Mouse (Mus musculus): ENCODE results near the gene Gm44502. TPM values are rescaled to one million over a fixed set of nuclear protein-coding genes. Genes with fewer than 3 reads are reported as not detected.
A peak's percentile ranks its signal among the peaks of the same experiment; 100 is the strongest.
"Not testable (repeated sequence)": the region's sequence is repeated elsewhere in the genome, so short reads cannot be mapped to it uniquely, and the experiment has no call there.

Gene Gm44502
- polyA plus RNA-seq, 1 experiment from 2014 or later: not detected

DNA sequence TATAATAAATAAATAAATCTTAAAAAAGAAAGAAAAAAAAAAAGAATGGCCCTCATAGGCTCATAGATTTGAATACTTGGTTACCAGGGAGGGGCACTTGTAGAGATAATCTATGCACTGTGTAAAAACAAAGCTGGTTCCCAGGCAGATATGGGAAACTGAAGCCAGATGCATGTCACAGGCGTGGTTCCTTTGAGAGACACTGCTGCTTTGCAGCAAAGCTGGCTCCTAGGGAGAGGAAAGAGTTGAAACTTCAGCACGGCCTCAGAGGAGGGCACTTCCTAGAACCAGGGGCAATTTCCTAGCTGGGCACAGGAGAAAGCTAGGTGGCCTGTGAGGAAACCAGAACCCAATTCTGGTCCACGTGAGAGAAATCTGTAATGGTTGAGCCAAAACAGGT, 4.6 kb upstream of the Gm44502 start:
- H3K27me3 ChIP-seq (ENCODE audit: control insufficient read depth, insufficient read depth, low read length): no peaks in the 10 kb centered on the region
- no peaks in the 10 kb centered on the region for H3K9me3 ChIP-seq (ENCODE audit: control insufficient read depth, low read length)
- 67% methylated on average over 3 of the region's 3 CpGs for WGBS
- H3K36me3 ChIP-seq (ENCODE audit: control insufficient read depth, insufficient read depth, low read length): no peaks in the 10 kb centered on the region
- H3K4me2 ChIP-seq (ENCODE audit: low read length): no peak overlapping the region
- H3K4me3 ChIP-seq (replicated peaks; ENCODE audit: low read depth, low read length): no peak overlapping the region
- no peak overlapping the region for H3K9ac ChIP-seq (replicated peaks; ENCODE audit: low read length)
- no peak overlapping the region for H3K27ac ChIP-seq (replicated peaks; ENCODE audit: low read depth, low read length)
- ATAC-seq (ENCODE audit: low FRiP score, low TSS enrichment) (no peak), DNase-seq (no peak)
- no peaks in the 10 kb centered on the region for H3K4me1 ChIP-seq (ENCODE audit: control insufficient read depth, insufficient read depth, low read length)

DNA sequence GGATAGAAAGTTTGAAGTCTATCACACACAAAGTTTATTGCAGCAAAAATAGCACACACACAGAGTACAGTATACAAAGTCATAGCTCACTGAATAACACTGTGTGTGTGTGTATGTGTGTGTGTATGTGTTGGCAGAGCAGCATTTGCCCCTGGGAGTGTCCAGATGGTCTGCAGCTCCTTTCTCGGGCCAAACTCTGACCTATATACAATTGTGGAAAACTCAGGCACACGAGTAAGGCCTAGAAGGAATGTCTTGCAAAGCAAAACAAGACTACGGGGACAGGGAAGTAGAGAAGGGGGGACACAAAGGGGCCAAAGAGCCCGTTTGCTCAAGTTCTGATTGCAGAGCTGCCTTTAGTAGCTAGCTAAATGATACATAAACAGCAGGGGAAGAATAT, 3.5 kb upstream of the Gm44502 start:
- WGBS: 78% methylated on average over 4 of the region's 4 CpGs
- Histone ChIP-seq H3K27ac (replicated peaks; ENCODE audit: low read depth, low read length) (no peak overlapping the region), H3K4me2 (ENCODE audit: low read length) (no peak overlapping the region), H3K9me3 (ENCODE audit: control insufficient read depth, low read length) (no peaks in the 10 kb centered on the region), H3K36me3 (ENCODE audit: control insufficient read depth, insufficient read depth, low read length) (peaks cover 1% of the 10 kb centered on the region; the same call in 1 of the 2 replicates), H3K27me3 (ENCODE audit: control insufficient read depth, insufficient read depth, low read length) (no peaks in the 10 kb centered on the region), H3K9ac (replicated peaks; ENCODE audit: low read length) (no peak overlapping the region), H3K4me1 (ENCODE audit: control insufficient read depth, insufficient read depth, low read length) (peaks cover 7% of the 10 kb centered on the region; the same call in 1 of the 2 replicates), H3K4me3 (replicated peaks; ENCODE audit: low read depth, low read length) (no peak overlapping the region)
- DNase-seq (no peak), ATAC-seq (ENCODE audit: low FRiP score, low TSS enrichment) (no peak)

DNA sequence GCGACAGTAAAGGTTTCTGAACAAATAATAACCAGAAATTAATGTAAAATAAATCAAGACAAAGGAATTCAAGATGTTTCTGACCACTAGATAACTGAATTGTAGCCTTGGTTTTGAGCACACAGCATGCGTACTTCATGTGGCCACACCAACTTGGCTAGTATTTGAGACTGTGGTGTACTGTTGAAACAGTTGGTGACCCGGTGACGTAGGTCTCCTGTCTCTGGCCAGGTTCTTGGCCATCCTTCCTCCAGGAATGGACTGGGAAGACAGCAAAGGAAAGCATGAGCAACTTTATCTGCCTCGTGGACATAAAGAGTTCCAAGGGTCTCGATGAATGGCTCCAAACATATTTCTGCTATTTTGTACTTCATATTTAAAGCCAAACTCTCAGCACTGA, 2.3 kb upstream of the Gm44502 start:
- Histone ChIP-seq H3K9me3 (ENCODE audit: control insufficient read depth, low read length) (no peaks in the 10 kb centered on the region), H3K4me1 (ENCODE audit: control insufficient read depth, insufficient read depth, low read length) (peaks cover 7% of the 10 kb centered on the region; the same call in 1 of the 2 replicates), H3K9ac (replicated peaks; ENCODE audit: low read length) (no peak overlapping the region), H3K4me2 (ENCODE audit: low read length) (no peak overlapping the region), H3K4me3 (replicated peaks; ENCODE audit: low read depth, low read length) (no peak overlapping the region), H3K36me3 (ENCODE audit: control insufficient read depth, insufficient read depth, low read length) (peaks cover 11% of the 10 kb centered on the region), H3K27ac (replicated peaks; ENCODE audit: low read depth, low read length) (no peak overlapping the region), H3K27me3 (ENCODE audit: control insufficient read depth, insufficient read depth, low read length) (no peaks in the 10 kb centered on the region)
- DNase-seq: no peak
- 98% methylated on average over 6 of the region's 6 CpGs for WGBS
- no peak for ATAC-seq (ENCODE audit: low FRiP score, low TSS enrichment)

DNA sequence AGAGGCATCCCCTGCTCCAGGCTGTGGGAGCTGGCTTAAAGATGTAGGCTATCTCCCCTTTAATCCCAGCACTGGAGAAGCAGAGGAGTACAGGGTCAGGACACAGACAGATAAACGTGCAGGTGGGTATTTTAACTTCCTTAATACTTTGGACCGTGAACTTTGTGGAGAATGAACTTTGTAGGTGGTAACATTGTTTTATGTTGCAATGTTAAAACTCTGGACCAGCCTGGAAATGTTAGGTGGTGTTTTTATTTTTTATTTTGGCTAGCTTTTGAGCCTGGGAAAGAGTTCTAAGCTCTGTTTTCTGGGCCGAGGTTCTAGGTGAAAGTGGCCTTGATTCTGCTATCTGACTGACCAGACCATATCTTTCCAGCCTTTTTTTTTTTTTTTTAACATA, 1.8 kb upstream of the Gm44502 start:
- DNase-seq (no peak), ATAC-seq (ENCODE audit: low FRiP score, low TSS enrichment) (no peak)
- no peak overlapping the region for H3K9ac ChIP-seq (replicated peaks; ENCODE audit: low read length)
- peaks cover 17% of the 10 kb centered on the region for H3K36me3 ChIP-seq (ENCODE audit: control insufficient read depth, insufficient read depth, low read length)
- no peak overlapping the region for H3K27ac ChIP-seq (replicated peaks; ENCODE audit: low read depth, low read length)
- WGBS: 85% methylated on average over 3 of the region's 3 CpGs
- H3K4me3 ChIP-seq (replicated peaks; ENCODE audit: low read depth, low read length): no peak overlapping the region
- H3K4me2 ChIP-seq (ENCODE audit: low read length): no peak overlapping the region
- peaks cover 7% of the 10 kb centered on the region; the same call in 1 of the 2 replicates for H3K4me1 ChIP-seq (ENCODE audit: control insufficient read depth, insufficient read depth, low read length)
- no peaks in the 10 kb centered on the region for H3K9me3 ChIP-seq (ENCODE audit: control insufficient read depth, low read length)
- H3K27me3 ChIP-seq (ENCODE audit: control insufficient read depth, insufficient read depth, low read length): no peaks in the 10 kb centered on the region

- not testable (repeated sequence) for H3K9me3 ChIP-seq (ENCODE audit: control insufficient read depth, low read length); DNase-seq; H3K9ac ChIP-seq (replicated peaks; ENCODE audit: low read length); H3K4me3 ChIP-seq (replicated peaks; ENCODE audit: low read depth, low read length); H3K27ac ChIP-seq (replicated peaks; ENCODE audit: low read depth, low read length); H3K4me1 ChIP-seq (ENCODE audit: control insufficient read depth, insufficient read depth, low read length); H3K27me3 ChIP-seq (ENCODE audit: control insufficient read depth, insufficient read depth, low read length); ATAC-seq (ENCODE audit: low FRiP score, low TSS enrichment)
- Histone ChIP-seq H3K4me2 (ENCODE audit: low read length) (peak overlapping the region; percentile 97; the same call in 1 of the 2 replicates), H3K36me3 (ENCODE audit: control insufficient read depth, insufficient read depth, low read length) (peaks cover 22% of the 10 kb centered on the region)
- WGBS: 90% methylated on average over 6 of the region's 9 CpGs
Measured at GRCm38 (mm10) chr15:89430771-89431170, 1.3 kb upstream of the Gm44502 start.

- 47% methylated on average over 6 of the region's 6 CpGs for WGBS
- Histone ChIP-seq H3K9ac (replicated peaks; ENCODE audit: low read length) (peak overlapping the region; percentile 79; the same call in 1 of the 2 replicates), H3K4me2 (ENCODE audit: low read length) (peak overlapping the region; percentile 97), H3K4me3 (replicated peaks; ENCODE audit: low read depth, low read length) (peak overlapping the region; percentile 84), H3K36me3 (ENCODE audit: control insufficient read depth, insufficient read depth, low read length) (peaks cover 25% of the 10 kb centered on the region), H3K27ac (replicated peaks; ENCODE audit: low read depth, low read length) (peak overlapping the region; percentile 96), H3K9me3 (ENCODE audit: control insufficient read depth, low read length) (no peaks in the 10 kb centered on the region), H3K27me3 (ENCODE audit: control insufficient read depth, insufficient read depth, low read length) (no peaks in the 10 kb centered on the region), H3K4me1 (ENCODE audit: control insufficient read depth, insufficient read depth, low read length) (peaks cover 7% of the 10 kb centered on the region; the same call in 1 of the 2 replicates)
- ATAC-seq (ENCODE audit: low FRiP score, low TSS enrichment) (no peak), DNase-seq (peak; percentile 29)
Measured at GRCm38 (mm10) chr15:89430341-89430740, 845 bp upstream of the Gm44502 start.

DNA sequence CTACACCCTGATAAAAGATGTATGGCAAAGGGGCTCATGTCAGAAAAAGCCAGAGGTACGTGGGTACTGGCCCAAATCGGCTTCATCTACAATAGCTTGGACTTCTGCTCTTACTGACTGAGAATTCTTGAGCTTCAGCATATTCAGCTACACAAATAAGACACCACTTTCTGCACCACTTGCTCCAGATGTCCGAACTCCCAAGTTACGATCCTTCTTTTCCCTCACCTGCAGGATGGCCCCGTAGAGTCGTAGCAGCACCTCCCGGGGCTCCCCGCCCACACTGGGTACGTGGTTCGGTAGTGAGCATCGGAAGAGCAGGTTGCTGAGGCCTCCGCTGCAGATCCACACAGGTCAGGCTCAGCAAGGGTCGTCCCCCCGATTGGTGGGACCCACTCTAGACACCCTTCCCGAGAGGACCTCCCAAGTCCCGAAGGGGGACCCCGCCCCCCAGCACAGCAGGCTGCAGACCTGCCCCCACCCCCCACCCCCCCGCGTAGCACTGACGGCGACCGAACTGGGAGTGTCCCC, 610 bp downstream of the Gm44502 start:
- Histone ChIP-seq H3K9me3 (ENCODE audit: control insufficient read depth, low read length) (no peaks in the 10 kb centered on the region), H3K4me2 (ENCODE audit: low read length) (peak overlapping the region; percentile 97), H3K27ac (replicated peaks; ENCODE audit: low read depth, low read length) (peak overlapping the region; percentile 96), H3K36me3 (ENCODE audit: control insufficient read depth, insufficient read depth, low read length) (peaks cover 29% of the 10 kb centered on the region), H3K27me3 (ENCODE audit: control insufficient read depth, insufficient read depth, low read length) (no peaks in the 10 kb centered on the region), H3K4me1 (ENCODE audit: control insufficient read depth, insufficient read depth, low read length) (peaks cover 7% of the 10 kb centered on the region; the same call in 1 of the 2 replicates), H3K4me3 (replicated peaks; ENCODE audit: low read depth, low read length) (peak overlapping the region; percentile 84), H3K9ac (replicated peaks; ENCODE audit: low read length) (peak overlapping the region; percentile 79)
- ATAC-seq (ENCODE audit: low FRiP score, low TSS enrichment) (peak; percentile 55), DNase-seq (no peak)
- 5% methylated on average over 22 of the region's 22 CpGs for WGBS

- DNase-seq: no peak
- peaks cover 7% of the 10 kb centered on the region; the same call in 1 of the 2 replicates for H3K4me1 ChIP-seq (ENCODE audit: control insufficient read depth, insufficient read depth, low read length)
- WGBS: 84% methylated on average over 19 of the region's 19 CpGs
- peak overlapping the region; percentile 84 for H3K4me3 ChIP-seq (replicated peaks; ENCODE audit: low read depth, low read length)
- H3K36me3 ChIP-seq (ENCODE audit: control insufficient read depth, insufficient read depth, low read length): peaks cover 30% of the 10 kb centered on the region
- peak overlapping the region; percentile 97 for H3K4me2 ChIP-seq (ENCODE audit: low read length)
- no peaks in the 10 kb centered on the region for H3K27me3 ChIP-seq (ENCODE audit: control insufficient read depth, insufficient read depth, low read length)
- no peak for ATAC-seq (ENCODE audit: low FRiP score, low TSS enrichment)
- H3K9ac ChIP-seq (replicated peaks; ENCODE audit: low read length): peak overlapping the region; percentile 79
- H3K27ac ChIP-seq (replicated peaks; ENCODE audit: low read depth, low read length): no peak overlapping the region
- H3K9me3 ChIP-seq (ENCODE audit: control insufficient read depth, low read length): no peaks in the 10 kb centered on the region
Measured at GRCm38 (mm10) chr15:89428136-89428790, 1.2 kb downstream of the Gm44502 start.

DNA sequence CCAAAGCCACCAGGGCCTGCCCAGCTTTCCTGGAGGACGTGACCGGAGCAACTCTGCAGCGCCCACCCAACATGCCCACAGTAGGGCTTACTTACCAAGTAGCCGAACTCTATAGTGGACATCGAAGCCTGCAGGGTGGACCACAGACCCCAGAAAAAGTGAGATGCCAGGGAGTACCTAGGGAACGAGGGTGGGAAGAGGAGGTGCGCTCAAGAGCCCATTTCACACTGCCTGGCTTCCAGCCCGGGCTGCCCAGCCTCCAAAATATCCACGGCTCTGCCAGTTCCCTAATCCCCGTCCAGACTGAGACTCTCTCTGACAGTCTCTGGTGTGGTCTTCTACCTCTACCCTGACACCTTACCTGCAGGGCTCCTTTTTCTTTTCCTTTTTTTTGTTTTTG, 2.8 kb downstream of the Gm44502 start:
- peaks cover 34% of the 10 kb centered on the region for H3K36me3 ChIP-seq (ENCODE audit: control insufficient read depth, insufficient read depth, low read length)
- H3K4me2 ChIP-seq (ENCODE audit: low read length): no peak overlapping the region
- H3K4me3 ChIP-seq (replicated peaks; ENCODE audit: low read depth, low read length): no peak overlapping the region
- H3K9ac ChIP-seq (replicated peaks; ENCODE audit: low read length): no peak overlapping the region
- no peak for DNase-seq
- WGBS: 91% methylated on average over 10 of the region's 10 CpGs
- no peaks in the 10 kb centered on the region for H3K27me3 ChIP-seq (ENCODE audit: control insufficient read depth, insufficient read depth, low read length)
- ATAC-seq (ENCODE audit: low FRiP score, low TSS enrichment): no peak
- H3K27ac ChIP-seq (replicated peaks; ENCODE audit: low read depth, low read length): no peak overlapping the region
- peaks cover 7% of the 10 kb centered on the region; the same call in 1 of the 2 replicates for H3K4me1 ChIP-seq (ENCODE audit: control insufficient read depth, insufficient read depth, low read length)
- no peaks in the 10 kb centered on the region for H3K9me3 ChIP-seq (ENCODE audit: control insufficient read depth, low read length)

Measured in midbrain, embryonic 14.5 days (tissue).